Mouse (Mus musculus): Measurements from ENCODE around the gene Tbc1d10c.
"Not testable (repeated sequence)": the region's sequence is repeated elsewhere in the genome, so short reads cannot be mapped to it uniquely, and the experiment has no call there.

Tbc1d10c gene

DNA sequence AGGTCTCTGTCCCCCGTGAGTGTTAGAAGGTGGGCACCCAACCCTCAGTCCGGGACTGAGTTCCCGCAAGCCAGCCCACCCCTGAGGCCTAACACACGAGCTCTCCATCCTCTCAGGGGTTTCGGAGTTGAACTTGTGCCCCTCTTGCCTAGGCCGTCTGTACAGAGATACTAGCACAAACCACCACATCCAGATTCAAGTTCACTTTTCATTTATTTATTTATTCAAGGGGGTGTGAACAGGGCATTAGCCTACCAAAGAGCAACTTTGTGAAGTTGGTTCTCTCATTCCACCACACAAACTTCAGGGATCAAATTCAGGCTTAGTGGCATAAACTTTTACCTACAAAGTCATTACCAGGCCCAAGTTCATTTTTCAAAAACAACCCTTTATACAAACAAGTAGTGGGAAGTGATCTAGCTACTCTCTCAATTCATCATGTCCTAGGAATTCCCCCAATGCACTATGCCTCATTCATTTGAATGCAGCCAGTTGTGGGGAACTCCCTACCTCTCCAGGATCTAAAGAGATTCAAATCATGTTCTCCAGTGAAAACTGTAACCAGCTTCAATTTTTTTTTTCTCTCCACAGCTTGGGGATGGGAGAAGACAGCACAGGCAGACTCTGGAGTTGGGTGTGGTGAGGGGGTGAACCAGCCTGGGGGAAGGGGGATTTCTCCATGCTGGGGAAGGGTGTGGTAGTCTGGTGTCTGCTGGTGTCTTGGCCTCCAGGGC is 55.7 kb downstream of the Tbc1d10c start:
- in situ Hi-C loops (cut with MboI; ENCODE audit: low pct_unique_long_range_greater_than_20kb in 1 of 2, low sequenced_read_pairs in 2 of 2, unreplicated experiment in 1 of 2) = not testable (repeated sequence)

- in situ Hi-C loops (cut with MboI; ENCODE audit: low pct_unique_long_range_greater_than_20kb in 1 of 2, low sequenced_read_pairs in 2 of 2, unreplicated experiment in 1 of 2) = no loop called here
Observed at GRCm38 (mm10) chr19:4134354-4134753, 56.7 kb downstream of the Tbc1d10c start.

Data from mouse embryonic stem cell (cell line).